ENCODE assay signal across 17 mouse cellular contexts in genomic region chr4:120904533-120904932, GRCm38 (mm10).
"Had no signal": no experiment of that assay in that cellular context is flagged by ENCODE, and none has a peak within 500 bp of the region (broad histone marks: within the 10 kb centered on the region; RNA-seq: fewer than 3 reads in every experiment).

No protein-coding gene starts in this region.

- H3K9me3 ChIP-seq: liver, embryonic 13.5 days; midbrain, embryonic 12.5 days; midbrain, embryonic 15.5 days; neural tube, embryonic 13.5 days; stomach, embryonic 15.5 days had no signal

- H3K4me1 ChIP-seq: liver, embryonic 13.5 days; midbrain, embryonic 12.5 days; midbrain, embryonic 15.5 days; neural tube, embryonic 13.5 days; stomach, embryonic 15.5 days had no signal

- H3K27me3 ChIP-seq: liver, embryonic 13.5 days; midbrain, embryonic 15.5 days; neural tube, embryonic 13.5 days; stomach, embryonic 15.5 days had no signal

- DNase-seq: kidney, postnatal 25 days; layer of hippocampus, adult 9-11 months; liver, embryonic 13.5 days; lung, adult 2 months; lung, postnatal 14 days; lung, postnatal 4 days; retina, postnatal 1 day; right cerebral cortex, postnatal 25 days; spleen, adult 18-20 months; thymus, postnatal 25 days had no signal

- H3K27ac ChIP-seq: kidney, postnatal 0 days; layer of hippocampus, adult 2 months; left cerebral cortex, adult 2 months; liver, embryonic 13.5 days; midbrain, embryonic 12.5 days; midbrain, embryonic 15.5 days; neural tube, embryonic 13.5 days; stomach, embryonic 15.5 days had no signal

- H3K4me3 ChIP-seq: layer of hippocampus, adult 2 months; left cerebral cortex, adult 2 months; liver, embryonic 13.5 days; midbrain, embryonic 12.5 days; midbrain, embryonic 15.5 days; neural tube, embryonic 13.5 days; stomach, embryonic 15.5 days had no signal

- H3K36me3 ChIP-seq: liver, embryonic 13.5 days; midbrain, embryonic 12.5 days; midbrain, embryonic 15.5 days; neural tube, embryonic 13.5 days; stomach, embryonic 15.5 days had no signal

- ATAC-seq: midbrain, embryonic 15.5 days had no signal

- H3K9ac ChIP-seq: liver, embryonic 13.5 days; midbrain, embryonic 12.5 days; midbrain, embryonic 15.5 days; neural tube, embryonic 13.5 days; stomach, embryonic 15.5 days had no signal
